In the genomic region with DNA sequence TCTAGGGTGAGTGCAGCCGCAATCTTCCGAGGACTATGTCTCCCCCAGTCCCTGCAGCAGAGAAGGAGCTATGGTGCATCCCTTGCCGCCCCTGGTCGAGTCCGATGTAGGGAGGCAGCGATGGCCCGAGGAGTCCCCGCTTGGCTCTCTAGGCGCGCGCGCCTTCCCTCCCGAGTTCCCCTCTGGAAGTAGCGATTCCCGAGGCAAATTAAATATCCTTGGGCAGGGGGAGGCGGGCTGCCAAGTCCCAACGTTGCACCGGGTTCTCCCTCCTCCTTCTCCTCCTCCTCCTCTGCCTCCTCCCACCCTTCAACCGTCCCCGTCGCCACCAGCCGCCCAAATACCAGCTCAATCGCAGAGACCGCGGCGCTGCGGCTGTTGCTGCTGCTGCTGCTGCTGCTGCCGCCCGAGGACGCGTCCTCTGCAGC, we compare ENCODE assay signal across 8 mouse cellular contexts. TPM values are rescaled to one million over a fixed set of nuclear protein-coding genes. Genes with fewer than 3 reads are reported as not detected.
A peak's percentile ranks its signal among the peaks of the same experiment; 100 is the strongest.
DNase-seq lines count a peak whose midpoint lies in the region; ATAC-seq and TF ChIP-seq lines count a peak whose summit lies in the region.

No protein-coding gene starts in this region.

- no peaks in the 10 kb centered on the region for H3K27me3 ChIP-seq in C2C12 (ENCODE audit: control insufficient read depth, insufficient read depth, insufficient read length)
- peaks cover 16% of the 10 kb centered on the region; the same call in 1 of the 2 replicates for H3K27me3 ChIP-seq in heart, embryonic 14.5 days (ENCODE audit: control insufficient read depth, insufficient read depth, low read length)
- H3K27me3 ChIP-seq in liver, embryonic 14.5 days (ENCODE audit: control insufficient read depth, insufficient read depth, low read length), result peaks cover 53% of the 10 kb centered on the region

- TF ChIP-seq CTCF in C2C12 (IDR thresholded peaks at IDR 0.05; ENCODE audit: control insufficient read depth, insufficient read depth, insufficient read length), result no peak
- TF ChIP-seq CTCF in embryonic fibroblast, embryonic 13.5 days (IDR thresholded peaks at IDR 0.05; ENCODE audit: borderline replicate concordance, insufficient read depth, low read length), result no peak
- TF ChIP-seq CTCF in liver, embryonic 14.5 days (IDR thresholded peaks at IDR 0.05; ENCODE audit: low read depth), result no peak

- H3K9ac ChIP-seq in heart, embryonic 14.5 days (ENCODE audit: low read length), result peak overlapping the region; percentile 96
- no peak overlapping the region for H3K9ac ChIP-seq in liver, embryonic 14.5 days (replicated peaks)

- 0 out of 2 replicates have a peak, but pooled peaks cover 3% of the 10 kb centered on the region for H3K4me1 ChIP-seq in embryonic fibroblast, embryonic 13.5 days (ENCODE audit: control insufficient read depth, insufficient read depth, low read length)
- peaks cover 16 to 31% of the 10 kb centered on the region in 2 experiments; a peak in 3 of 4 replicates for H3K4me1 ChIP-seq in heart, embryonic 14.5 days (ENCODE audit: control insufficient read depth in 2 of 2, insufficient read depth in 2 of 2, low read length in 2 of 2)
- no peaks in the 10 kb centered on the region for H3K4me1 ChIP-seq in liver, embryonic 14.5 days (replicated peaks; ENCODE audit: control insufficient read depth in 2 of 2, insufficient read depth in 2 of 2, low read length in 1 of 2)

- H3K4me2 ChIP-seq in heart, embryonic 14.5 days (ENCODE audit: low read length), result peak overlapping the region; percentile 73
- H3K4me2 ChIP-seq in liver, embryonic 14.5 days (ENCODE audit: low read depth), result peak overlapping the region; percentile 57

- peak; percentile 69 for ATAC-seq in heart, embryonic 14.5 days (ENCODE audit: insufficient number of reproducible peaks, insufficient read depth, low FRiP score, low read depth)
- ATAC-seq in liver, embryonic 14.5 days (ENCODE audit: insufficient read depth), result peak; percentile 10; the same call in 1 of the 2 replicates
- 0 out of 2 replicates have a peak, but pooled peaks have one; percentile 2 for ATAC-seq in neutrophil, adult 5-6 weeks (ENCODE audit: extremely low read depth, insufficient number of reproducible peaks, low FRiP score, poor library complexity, severe bottlenecking)

- H3K9me3 ChIP-seq in heart, embryonic 14.5 days (ENCODE audit: control insufficient read depth, low read length), result no peaks in the 10 kb centered on the region
- H3K9me3 ChIP-seq in liver, embryonic 14.5 days (ENCODE audit: control insufficient read depth, low read length), result no peaks in the 10 kb centered on the region

- no peak for TF ChIP-seq EP300 in liver, embryonic 14.5 days (IDR thresholded peaks at IDR 0.05; ENCODE audit: low read depth)

- peak; percentile 71 to 80 for DNase-seq in adrenal gland, adult 18-20 months (ENCODE audit: low spot score in 2 of 2)
- DNase-seq in kidney, postnatal 10 days, result peak; percentile 88
- no peak for DNase-seq in liver, embryonic 14.5 days (ENCODE audit: low read depth in 3 of 3, low spot score in 3 of 3)
- DNase-seq in urinary bladder, postnatal 36 days (ENCODE audit: low spot score in 2 of 2), result peak; percentile 60 to 83

- peaks cover 21% of the 10 kb centered on the region for H3K36me3 ChIP-seq in C2C12 (ENCODE audit: control insufficient read depth, insufficient read depth)
- peaks cover 24% of the 10 kb centered on the region for H3K36me3 ChIP-seq in heart, embryonic 14.5 days (ENCODE audit: control insufficient read depth, insufficient read depth, low read length)
- H3K36me3 ChIP-seq in liver, embryonic 14.5 days (replicated peaks; ENCODE audit: control insufficient read depth, insufficient read depth, low read depth), result no peaks in the 10 kb centered on the region

- 0% methylated on average over 30 of the region's 31 CpGs for WGBS in heart, embryonic 14.5 days
- WGBS in liver, embryonic 14.5 days (ENCODE audit: insufficient replicate concordance), result under 1% methylated on average over 31 of the region's 31 CpGs

- peak; percentile 91 for TF ChIP-seq POLR2A in embryonic fibroblast, embryonic 13.5 days (IDR thresholded peaks at IDR 0.05; ENCODE audit: low read depth, low read length)

- peak overlapping the region; percentile 74 for H3K4me3 ChIP-seq in C2C12 (ENCODE audit: insufficient read depth, poor library complexity, severe bottlenecking)
- peak overlapping the region; percentile 70 for H3K4me3 ChIP-seq in embryonic fibroblast, embryonic 13.5 days (ENCODE audit: insufficient read depth, low read length)
- H3K4me3 ChIP-seq in heart, embryonic 14.5 days (ENCODE audit: control insufficient read depth in 1 of 2, insufficient read depth in 1 of 2, low read depth in 1 of 2, low read length in 2 of 2), result peak overlapping the region; percentile 56 to 78
- peak overlapping the region; percentile 48 to 52 for H3K4me3 ChIP-seq in liver, embryonic 14.5 days (ENCODE audit: insufficient read depth in 1 of 2, low read depth in 2 of 2, low read length in 2 of 2)

- H3K79me2 ChIP-seq in C2C12 (ENCODE audit: control insufficient read depth, insufficient read depth), result peaks cover 50% of the 10 kb centered on the region

- H3K27ac ChIP-seq in embryonic fibroblast, embryonic 13.5 days (ENCODE audit: insufficient read depth, low read length), result peak overlapping the region; percentile 82
- H3K27ac ChIP-seq in heart, embryonic 14.5 days (replicated peaks in 1 of 2; ENCODE audit: control insufficient read depth in 1 of 2, insufficient read depth in 1 of 2, low read depth in 2 of 2, low read length in 2 of 2), result peak overlapping the region; percentile 93 to 98
- no peak overlapping the region for H3K27ac ChIP-seq in liver, embryonic 14.5 days

- H3ac ChIP-seq in C2C12 (ENCODE audit: control insufficient read depth, insufficient read length, low read depth), result peak overlapping the region; percentile 83

- peaks cover 48% of the 10 kb centered on the region for H3K79me3 ChIP-seq in C2C12 (ENCODE audit: low read depth)

TF ChIP-seq in C2C12, 6 proteins besides CTCF, POLR2A, EP300 and RAD21:
- no peak for TF ChIP-seq CEBPB (IDR thresholded peaks at IDR 0.05; ENCODE audit: low read depth)
- TF ChIP-seq FOSL1 (IDR thresholded peaks at IDR 0.05; ENCODE audit: insufficient read depth, low read length, poor library complexity, severe bottlenecking), result no peak
- TF ChIP-seq MAX (IDR thresholded peaks at IDR 0.05), result peak; percentile 40
- TF ChIP-seq USF1 (IDR thresholded peaks at IDR 0.05; ENCODE audit: low read depth), result no peak
- no peak for TF ChIP-seq MYOD1 (IDR thresholded peaks at IDR 0.05; ENCODE audit: control insufficient read depth, insufficient read length, low read depth)
- no peak for TF ChIP-seq MYOG (IDR thresholded peaks at IDR 0.05; ENCODE audit: control insufficient read depth, extremely low read depth, insufficient read length)

RNA-seq across cellular contexts. Expression of gene Irs1, which starts 0.5 kb away (rescaled TPM):
- polyA plus RNA-seq in C2C12 (2012; fragmentation: generic; extraction: Trizol), result 4.6 TPM
- total RNA-seq in adrenal gland, adult 18-20 months (2021), result 10 to 100 TPM; 11.0 to 11.8 TPM
- 27.5 and 41.2 TPM in 2 replicates for polyA plus RNA-seq in embryonic fibroblast, embryonic 13.5 days (2011; ENCODE audit: insufficient read length, low read depth, missing spikeins)
- polyA plus RNA-seq in heart, embryonic 14.5 days (2014; fragmentation: Nextera tagmentation; extraction: Ambion mirVana), result 10.5 and 10.7 TPM in 2 replicates
- polyA plus RNA-seq in liver, embryonic 14.5 days (2012; rRNA removed), result 0.93 and 0.94 TPM in 2 replicates
- 0.61 and 0.66 TPM in 2 replicates for polyA plus RNA-seq in liver, embryonic 14.5 days (2014; fragmentation: Nextera tagmentation; extraction: Ambion mirVana)
- total RNA-seq in neutrophil, adult 5-6 weeks (2017), result 0.23 and 0.25 TPM in 2 replicates

RNA-seq across cellular contexts. Expression of gene Rhbdd1, which starts 25.5 kb away (rescaled TPM):
- polyA plus RNA-seq in C2C12 (2012; fragmentation: generic; extraction: Trizol), result 12.6 TPM
- total RNA-seq in adrenal gland, adult 18-20 months (2021), result 10 to 100 TPM; 22.7 to 35.3 TPM
- 38.0 and 40.7 TPM in 2 replicates for polyA plus RNA-seq in embryonic fibroblast, embryonic 13.5 days (2011; ENCODE audit: insufficient read length, low read depth, missing spikeins)
- 7.0 and 8.7 TPM in 2 replicates for polyA plus RNA-seq in heart, embryonic 14.5 days (2014; fragmentation: Nextera tagmentation; extraction: Ambion mirVana)
- polyA plus RNA-seq in liver, embryonic 14.5 days (2012; rRNA removed), result 4.7 and 5.8 TPM in 2 replicates
- 4.9 and 5.4 TPM in 2 replicates for polyA plus RNA-seq in liver, embryonic 14.5 days (2014; fragmentation: Nextera tagmentation; extraction: Ambion mirVana)
- total RNA-seq in neutrophil, adult 5-6 weeks (2017), result 14.4 and 20.6 TPM in 2 replicates

RNA-seq across cellular contexts. Expression of gene Gm9747, which starts 57.8 kb away (rescaled TPM):
- polyA plus RNA-seq in C2C12 (2012; fragmentation: generic; extraction: Trizol), result 3.8 TPM
- total RNA-seq in adrenal gland, adult 18-20 months (2021), result not detected
- not detected in 2 replicates for polyA plus RNA-seq in embryonic fibroblast, embryonic 13.5 days (2011; ENCODE audit: insufficient read length, low read depth, missing spikeins)
- 38.8 and 40.1 TPM in 2 replicates for polyA plus RNA-seq in heart, embryonic 14.5 days (2014; fragmentation: Nextera tagmentation; extraction: Ambion mirVana)
- 0.02 TPM in 1 of 2 replicates, not detected in the other for polyA plus RNA-seq in liver, embryonic 14.5 days (2012; rRNA removed)
- polyA plus RNA-seq in liver, embryonic 14.5 days (2014; fragmentation: Nextera tagmentation; extraction: Ambion mirVana), result 2.3 and 2.5 TPM in 2 replicates
- total RNA-seq in neutrophil, adult 5-6 weeks (2017), result not detected in 2 replicates

Comparison
In these comparisons a context has a peak if more than half of its experiments do, and no peak if none do; other contexts are left out.
1. DNase-seq: peak in adrenal gland, adult 18-20 months (2 of 2), kidney, postnatal 10 days (single experiment) and urinary bladder, postnatal 36 days (2 of 2); none in liver, embryonic 14.5 days (0 of 3).
2. ATAC-seq: peak in every context shown above with its lines; median percentile 69 in heart, embryonic 14.5 days; 10 in liver, embryonic 14.5 days; 2 in neutrophil, adult 5-6 weeks.
3. Peak in every context shown above with its lines, with median percentiles within 50 percentile points of each other: H3K4me3 ChIP-seq.